Mouse (Mus musculus): ENCODE data around the gene Flii. TPM values are rescaled to one million over a fixed set of nuclear protein-coding genes. Genes with fewer than 3 reads are reported as not detected.
A peak's percentile ranks its signal among the peaks of the same experiment; 100 is the strongest.

Gene Flii
- polyA plus RNA-seq, 1 experiment, result 218 TPM

- Histone ChIP-seq H3K27me3 (replicated peaks) (peaks cover 11% of the 10 kb centered on the region), H3K36me3 (replicated peaks; ENCODE audit: low read length) (peaks cover 79% of the 10 kb centered on the region), H3K9me3 (no peaks in the 10 kb centered on the region), H3K4me3 (replicated peaks) (no peak overlapping the region), H3K4me1 (peaks cover 38% of the 10 kb centered on the region)
- no peak for TF ChIP-seq FLI1 (IDR thresholded peaks at IDR 0.05; ENCODE audit: low read length)
- no peak for TF ChIP-seq GATA1 (IDR thresholded peaks at IDR 0.05; ENCODE audit: borderline replicate concordance, low read length)
Measured at GRCm38 (mm10) chr11:60706696-60707480, 20.2 kb downstream of the Flii start.

- peaks cover 71% of the 10 kb centered on the region for H3K36me3 ChIP-seq (replicated peaks; ENCODE audit: low read length)
- H3K27me3 ChIP-seq (replicated peaks), result peaks cover 15% of the 10 kb centered on the region
- H3K4me1 ChIP-seq, result peaks cover 46% of the 10 kb centered on the region
- TF ChIP-seq FLI1 (IDR thresholded peaks at IDR 0.05; ENCODE audit: low read length) (no peak), GATA1 (IDR thresholded peaks at IDR 0.05; ENCODE audit: borderline replicate concordance, low read length) (no peak)
- no peak overlapping the region for H3K4me3 ChIP-seq (replicated peaks)
- H3K9me3 ChIP-seq, result no peaks in the 10 kb centered on the region
Measured at GRCm38 (mm10) chr11:60706076-60706475, 21.0 kb downstream of the Flii start.

- no peak overlapping the region for H3K4me3 ChIP-seq (replicated peaks)
- H3K27me3 ChIP-seq (replicated peaks), result peaks cover 15% of the 10 kb centered on the region
- H3K4me1 ChIP-seq, result peaks cover 54% of the 10 kb centered on the region
- no peaks in the 10 kb centered on the region for H3K9me3 ChIP-seq
- H3K36me3 ChIP-seq (replicated peaks; ENCODE audit: low read length), result peaks cover 62% of the 10 kb centered on the region
- TF ChIP-seq FLI1 (IDR thresholded peaks at IDR 0.05; ENCODE audit: low read length) (no peak), GATA1 (IDR thresholded peaks at IDR 0.05; ENCODE audit: borderline replicate concordance, low read length) (no peak)
Measured at GRCm38 (mm10) chr11:60705255-60705654, 21.8 kb downstream of the Flii start.

GRCm38 (mm10) chr11:60704023-60704880 lies 22.8 kb downstream of the Flii start:
- Histone ChIP-seq H3K9me3 (no peaks in the 10 kb centered on the region), H3K36me3 (replicated peaks; ENCODE audit: low read length) (peaks cover 52% of the 10 kb centered on the region), H3K4me1 (peaks cover 55% of the 10 kb centered on the region), H3K4me3 (replicated peaks) (no peak overlapping the region), H3K27me3 (replicated peaks) (peaks cover 15% of the 10 kb centered on the region)
- TF ChIP-seq FLI1 (IDR thresholded peaks at IDR 0.05; ENCODE audit: low read length), result no peak
- no peak for TF ChIP-seq GATA1 (IDR thresholded peaks at IDR 0.05; ENCODE audit: borderline replicate concordance, low read length)

GRCm38 (mm10) chr11:60703131-60703530 lies 23.9 kb downstream of the Flii start:
- H3K27me3 ChIP-seq (replicated peaks), result peaks cover 15% of the 10 kb centered on the region
- peaks cover 41% of the 10 kb centered on the region for H3K36me3 ChIP-seq (replicated peaks; ENCODE audit: low read length)
- TF ChIP-seq GATA1 (IDR thresholded peaks at IDR 0.05; ENCODE audit: borderline replicate concordance, low read length), result no peak
- TF ChIP-seq FLI1 (IDR thresholded peaks at IDR 0.05; ENCODE audit: low read length), result no peak
- peaks cover 66% of the 10 kb centered on the region for H3K4me1 ChIP-seq
- H3K4me3 ChIP-seq (replicated peaks), result peak overlapping the region; percentile 23
- H3K9me3 ChIP-seq, result no peaks in the 10 kb centered on the region

- Histone ChIP-seq H3K36me3 (replicated peaks; ENCODE audit: low read length) (peaks cover 26% of the 10 kb centered on the region), H3K4me3 (replicated peaks) (no peak overlapping the region), H3K9me3 (no peaks in the 10 kb centered on the region), H3K4me1 (peaks cover 56% of the 10 kb centered on the region), H3K27me3 (replicated peaks) (peaks cover 15% of the 10 kb centered on the region)
- TF ChIP-seq GATA1 (IDR thresholded peaks at IDR 0.05; ENCODE audit: borderline replicate concordance, low read length) (no peak), FLI1 (IDR thresholded peaks at IDR 0.05; ENCODE audit: low read length) (no peak)
Measured at GRCm38 (mm10) chr11:60701611-60702010, 25.5 kb downstream of the Flii start.

GRCm38 (mm10) chr11:60700320-60701185 lies 26.5 kb downstream of the Flii start:
- Histone ChIP-seq H3K4me3 (replicated peaks) (peak overlapping the region; percentile 93), H3K27me3 (replicated peaks) (peaks cover 15% of the 10 kb centered on the region)
- TF ChIP-seq GATA1 (IDR thresholded peaks at IDR 0.05; ENCODE audit: borderline replicate concordance, low read length) (no peak), FLI1 (IDR thresholded peaks at IDR 0.05; ENCODE audit: low read length) (no peak)

GRCm38 (mm10) chr11:60699524-60700075 lies 27.5 kb downstream of the Flii start, which contains the start of gene Llgl1:
TSS of gene Llgl1 (plus strand) at chr11:60699723.
- peak within 1 kb of the TSS; percentile 93 for H3K4me3 ChIP-seq (replicated peaks)
- TF ChIP-seq FLI1 (IDR thresholded peaks at IDR 0.05; ENCODE audit: low read length) (no peak), GATA1 (IDR thresholded peaks at IDR 0.05; ENCODE audit: borderline replicate concordance, low read length) (no peak)
- peaks cover 8% of the 10 kb centered on the region for H3K36me3 ChIP-seq (replicated peaks; ENCODE audit: low read length)
- no peaks in the 10 kb centered on the region for H3K9me3 ChIP-seq
- peaks cover 56% of the 10 kb centered on the region for H3K4me1 ChIP-seq
- H3K27me3 ChIP-seq (replicated peaks), result peaks cover 18% of the 10 kb centered on the region

More at GRCm38 (mm10) chr11:60700320-60701185, 26.5 kb downstream of the Flii start:
- Histone ChIP-seq H3K4me1 (peaks cover 56% of the 10 kb centered on the region), H3K9me3 (no peaks in the 10 kb centered on the region), H3K36me3 (replicated peaks; ENCODE audit: low read length) (peaks cover 16% of the 10 kb centered on the region)

Measured in megakaryocyte, embryonic 14.5 days (primary cell).